Mouse (Mus musculus): ENCODE results near the gene Kmt2e.

Gene Kmt2e

DNA sequence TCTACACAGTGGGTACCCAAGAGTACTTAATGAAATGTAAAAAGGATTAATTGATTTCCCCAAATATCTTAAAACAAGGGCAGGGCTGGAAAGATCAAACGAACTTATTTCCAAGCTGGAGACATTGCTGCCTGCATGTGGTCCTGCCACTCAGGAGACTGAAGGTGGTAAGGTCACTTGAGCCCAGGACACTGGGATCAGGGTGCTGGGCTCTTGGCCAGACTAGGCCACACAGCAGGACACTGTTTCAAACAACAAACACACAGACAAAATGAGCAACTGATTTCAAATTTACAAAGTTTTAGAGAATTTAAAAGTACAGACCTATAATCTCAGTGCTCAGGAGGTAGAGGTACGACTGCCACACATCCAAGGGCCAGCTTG is 23.5 kb upstream of the Kmt2e start:
- DNase-seq (ENCODE audit: low read depth): no peak

GRCm38 (mm10) chr5:23411640-23412039 is 22.6 kb upstream of the Kmt2e start:
- no peak for DNase-seq (ENCODE audit: low read depth)

GRCm38 (mm10) chr5:23412247-23412948 is 21.8 kb upstream of the Kmt2e start:
- peak; percentile 54 for DNase-seq (ENCODE audit: low read depth)

DNA sequence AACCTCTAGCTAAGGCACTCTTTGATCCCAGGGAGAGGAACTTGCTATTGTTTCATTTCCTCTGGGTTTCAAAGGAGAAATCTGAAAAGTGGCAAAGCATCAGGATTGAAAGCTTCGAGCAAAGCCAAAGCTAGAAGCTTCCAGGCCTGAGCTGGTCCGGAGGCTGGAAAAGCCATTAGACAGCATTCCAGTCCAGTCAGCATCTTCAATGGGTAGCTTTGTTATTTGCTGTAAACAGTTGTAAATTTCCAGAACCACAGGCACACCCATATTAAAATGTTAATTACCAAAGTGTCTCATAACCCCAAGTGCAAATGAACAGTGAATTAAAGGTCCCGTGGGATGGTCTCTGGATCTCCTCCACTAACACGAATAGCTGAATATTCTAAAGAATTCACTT is 21.2 kb upstream of the Kmt2e start:
- no peak for DNase-seq (ENCODE audit: low read depth)

DNA sequence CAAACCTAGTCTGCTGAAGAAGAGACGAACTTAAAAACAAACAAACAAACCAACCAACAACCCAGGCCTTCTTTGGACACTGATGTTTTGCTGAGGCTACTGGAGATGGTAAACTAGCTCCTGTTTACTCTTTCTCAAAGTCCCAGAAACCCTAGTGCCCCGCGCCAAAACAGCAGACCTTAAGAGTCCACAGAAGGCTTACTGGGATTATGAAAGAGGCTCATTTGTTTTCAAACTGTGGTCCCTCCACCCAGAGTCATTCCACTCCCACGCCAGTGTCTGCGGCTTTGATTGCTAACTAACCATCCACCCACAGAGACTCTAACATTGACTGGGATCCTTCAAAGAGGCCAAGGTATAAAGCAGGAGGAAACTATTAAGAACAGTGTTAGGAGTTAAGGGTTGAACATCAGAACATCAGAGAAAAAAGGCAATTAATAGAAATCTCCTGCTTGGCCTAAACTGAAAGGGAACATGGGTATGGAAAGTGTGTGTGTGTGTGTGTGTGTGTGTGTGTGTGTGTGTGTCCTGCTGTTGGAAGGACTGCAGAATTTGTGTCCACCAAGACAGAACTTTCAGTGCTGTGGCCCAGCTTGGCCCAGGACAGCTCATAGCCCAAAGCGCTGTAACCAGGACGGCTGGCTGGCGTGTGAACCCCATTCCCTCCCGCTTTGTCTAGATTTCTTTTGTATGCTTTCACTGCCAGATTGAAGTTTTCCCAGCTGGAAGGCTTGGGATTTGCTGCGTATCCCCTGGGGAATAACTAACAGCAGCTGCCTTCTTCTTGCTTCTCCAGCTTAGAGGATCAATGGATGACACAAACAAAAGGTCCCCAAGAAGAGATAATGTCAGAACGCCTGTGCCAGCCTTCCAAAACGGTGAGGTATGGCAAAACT is 20.4 kb upstream of the Kmt2e start:
- DNase-seq (ENCODE audit: low read depth): peak; percentile 79

DNA sequence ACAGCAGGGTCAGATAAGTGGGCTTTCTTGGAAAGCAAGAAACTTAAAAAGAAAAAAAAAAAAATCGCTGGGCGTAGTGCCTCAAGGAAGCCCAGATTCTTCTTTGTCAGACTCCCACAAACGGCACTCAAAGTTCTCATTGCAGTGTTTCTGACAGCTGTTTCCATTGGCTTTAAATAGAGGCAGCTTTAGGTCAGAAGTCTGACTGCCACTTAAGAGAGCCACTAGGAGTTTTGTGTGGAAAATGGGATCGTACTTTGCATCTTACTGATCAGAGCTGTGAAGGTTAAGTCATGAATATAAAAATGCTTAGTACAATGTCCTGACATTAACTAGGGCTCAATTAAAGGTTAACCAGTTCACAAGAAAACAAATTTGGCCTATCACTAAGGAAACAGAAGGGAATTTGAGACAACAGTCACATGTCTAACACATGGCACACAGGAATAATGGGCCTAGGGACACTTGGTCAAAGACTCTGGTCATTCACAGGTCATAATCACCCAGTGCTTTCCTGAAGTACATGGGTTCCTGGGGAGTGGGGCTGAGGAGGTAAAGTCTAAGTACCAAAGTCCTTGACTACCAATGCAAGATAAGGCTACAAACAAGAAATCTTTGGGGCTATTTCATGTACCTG is 19.6 kb upstream of the Kmt2e start:
- DNase-seq (ENCODE audit: low read depth): no peak

DNA sequence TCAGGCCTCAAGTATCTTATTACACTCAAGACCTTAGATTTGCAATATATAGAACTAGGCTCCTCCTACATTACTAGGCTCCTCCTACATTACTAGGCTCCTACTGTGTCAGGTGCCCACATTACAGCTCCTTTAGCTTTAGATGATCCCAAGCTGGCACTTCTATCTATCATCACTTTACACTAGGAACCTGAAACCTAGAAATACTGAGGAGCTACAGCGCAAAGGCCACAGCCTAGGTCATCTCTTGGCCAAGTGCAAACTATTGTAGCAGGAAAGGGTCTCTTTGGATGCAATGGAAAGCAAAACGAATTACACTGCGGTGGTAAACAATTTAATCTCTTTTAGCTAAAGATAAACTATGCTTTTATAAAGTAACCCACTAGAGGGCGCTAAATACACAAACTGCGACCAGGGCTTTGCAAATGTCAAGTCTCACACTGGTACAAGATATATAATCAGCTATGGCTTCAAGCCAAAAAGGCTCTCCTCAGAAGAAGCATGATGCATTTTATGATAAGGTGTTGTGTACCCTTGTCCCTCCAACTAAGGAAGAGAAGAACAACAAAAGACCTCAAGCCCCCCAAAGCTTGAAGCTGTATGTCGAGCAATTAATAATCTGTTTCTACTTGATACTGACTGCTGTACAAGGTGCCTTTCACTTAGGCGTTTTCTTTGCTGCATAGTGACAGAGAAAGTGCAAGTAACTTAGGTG is 18.5 kb upstream of the Kmt2e start:
- peak; percentile 94 for DNase-seq (ENCODE audit: low read depth)

- DNase-seq (ENCODE audit: low read depth): no peak
Observed at GRCm38 (mm10) chr5:23416286-23416643, 18.0 kb upstream of the Kmt2e start.

- DNase-seq (ENCODE audit: low read depth): no peak
Observed at GRCm38 (mm10) chr5:23417716-23418115, 16.5 kb upstream of the Kmt2e start.

- DNase-seq (ENCODE audit: low read depth): peak; percentile 95
Observed at GRCm38 (mm10) chr5:23418147-23418781, 16.0 kb upstream of the Kmt2e start.

DNA sequence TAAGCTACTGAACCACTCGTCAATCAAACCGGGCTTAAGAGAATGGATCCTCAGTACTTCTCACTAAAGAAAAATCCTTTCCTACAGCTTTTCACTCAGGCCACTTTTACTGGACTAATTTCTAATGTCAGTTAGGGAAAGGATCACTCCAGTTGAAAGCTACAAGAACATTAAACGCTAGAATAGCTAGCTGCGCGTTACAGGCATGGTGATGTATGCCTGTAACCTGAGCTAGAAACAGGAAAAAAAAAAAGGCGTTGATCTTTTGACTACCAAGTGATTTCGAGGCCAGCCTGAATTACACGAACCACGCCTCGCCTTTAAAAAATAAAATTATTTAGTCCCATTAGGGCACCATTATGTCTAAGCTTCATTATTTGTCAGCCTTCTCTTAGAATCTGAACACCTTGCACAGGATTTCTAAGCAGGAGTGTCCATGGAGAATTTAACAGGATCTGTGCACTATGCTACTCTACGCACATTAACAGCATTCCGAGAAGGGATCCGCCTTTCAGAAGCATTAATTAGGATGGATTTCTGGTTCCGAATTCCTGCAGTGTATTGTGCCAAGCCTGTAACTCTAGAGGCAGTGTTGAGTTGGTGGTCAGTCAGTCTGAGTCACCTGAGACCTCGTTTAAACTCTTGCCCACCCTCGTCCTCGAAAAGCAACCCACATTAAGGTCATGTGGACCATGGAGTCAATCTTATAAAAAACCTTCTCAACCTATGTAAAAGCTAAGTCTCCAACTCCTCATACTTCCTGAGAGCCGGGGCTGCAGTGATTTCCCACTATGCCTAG is 15.2 kb upstream of the Kmt2e start:
- peak; percentile 50 for DNase-seq (ENCODE audit: low read depth)

- peak; percentile 53 for DNase-seq (ENCODE audit: low read depth)
Observed at GRCm38 (mm10) chr5:23419616-23420170, 14.5 kb upstream of the Kmt2e start.

- DNase-seq (ENCODE audit: low read depth): peak; percentile 34
Observed at GRCm38 (mm10) chr5:23420410-23420809, 13.8 kb upstream of the Kmt2e start.

GRCm38 (mm10) chr5:23421440-23421839 is 12.8 kb upstream of the Kmt2e start:
- no peak for DNase-seq (ENCODE audit: low read depth)

GRCm38 (mm10) chr5:23423036-23423435 is 11.2 kb upstream of the Kmt2e start:
- DNase-seq (ENCODE audit: low read depth): peak; percentile 13

- DNase-seq (ENCODE audit: low read depth): peak; percentile 13
Observed at GRCm38 (mm10) chr5:23427501-23427900, 6.7 kb upstream of the Kmt2e start.

GRCm38 (mm10) chr5:23431070-23431864 is 3.0 kb upstream of the Kmt2e start:
- DNase-seq (ENCODE audit: low read depth): peak; percentile 60

- DNase-seq (ENCODE audit: low read depth): peak; percentile 42
Observed at GRCm38 (mm10) chr5:23431948-23432707, 2.1 kb upstream of the Kmt2e start.

Data from induced T-regulatory cell, adult 2 months (primary cell).